Comparison of ENCODE assay signal across 24 mouse cellular contexts in genomic region chr6:60993386-60994108, GRCm38 (mm10).
A peak's percentile ranks its signal among the peaks of the same experiment; 100 is the strongest.
DNase-seq lines count a peak whose midpoint lies in the region; ATAC-seq and TF ChIP-seq lines count a peak whose summit lies in the region.
"Had no signal": no experiment of that assay in that cellular context is flagged by ENCODE, and none has a peak within 500 bp of the region (broad histone marks: within the 10 kb centered on the region; RNA-seq: fewer than 3 reads in every experiment).

No protein-coding gene starts in this region.

- 78% methylated on average over 4 of the region's 4 CpGs for WGBS in kidney, adult 2 months
- 64% methylated on average over 4 of the region's 4 CpGs for WGBS in kidney, embryonic 14.5 days

- no peaks in the 10 kb centered on the region for H3K27me3 ChIP-seq in kidney, adult 2 months (replicated peaks; ENCODE audit: control insufficient read depth, insufficient read depth, low read length)
- no peaks in the 10 kb centered on the region for H3K27me3 ChIP-seq in kidney, embryonic 14.5 days (ENCODE audit: control insufficient read depth, insufficient read depth, low read length)
- H3K27me3 ChIP-seq: CH12.LX; limb, embryonic 15.5 days; liver, embryonic 13.5 days; neural tube, embryonic 15.5 days had no signal

- ATAC-seq in kidney, embryonic 14.5 days (ENCODE audit: low FRiP score, low TSS enrichment), result no peak

- no peak overlapping the region for H3K4me3 ChIP-seq in kidney, adult 2 months (ENCODE audit: insufficient read depth, low read depth, low read length)
- H3K4me3 ChIP-seq in kidney, embryonic 14.5 days (ENCODE audit: low read length), result no peak overlapping the region
- H3K4me3 ChIP-seq: erythroblast, embryonic 14.5 days; limb, embryonic 10.5 days; limb, embryonic 15.5 days; liver, embryonic 13.5 days; neural tube, embryonic 15.5 days had no signal

- no peak overlapping the region for H3K4me2 ChIP-seq in kidney, embryonic 14.5 days (replicated peaks; ENCODE audit: low read depth, low read length)
- H3K4me2 ChIP-seq: limb, embryonic 15.5 days; liver, embryonic 13.5 days had no signal

- H3K36me3 ChIP-seq in kidney, adult 2 months (ENCODE audit: control insufficient read depth, insufficient read depth, low read length), result no peaks in the 10 kb centered on the region
- no peaks in the 10 kb centered on the region for H3K36me3 ChIP-seq in kidney, embryonic 14.5 days (ENCODE audit: control insufficient read depth, insufficient read depth, low read length)
- H3K36me3 ChIP-seq: limb, embryonic 10.5 days; limb, embryonic 15.5 days; liver, embryonic 13.5 days; neural tube, embryonic 15.5 days had no signal

- peak; percentile 14 for DNase-seq in embryo, embryonic 10.5 days (ENCODE audit: low spot score)
- DNase-seq in embryo, embryonic 9.5 days (ENCODE audit: extremely low spot score), result no peak
- no peak for DNase-seq in kidney, adult 2 months
- DNase-seq in ES-CJ7 (ENCODE audit: low read depth, low spot score), result peak; percentile 56
- peak; percentile 36 for DNase-seq in mesoderm, embryonic 11.5 days (ENCODE audit: low read depth, low spot score)
- DNase-seq in right cerebral cortex, postnatal 10 days (ENCODE audit: low spot score in 2 of 2), result no peak
- DNase-seq: adrenal gland, postnatal 10 days; cerebellum, adult 11 months; cerebellum, adult 9-11 months; gastrocnemius, postnatal 10 days; heart, postnatal 4 days; liver, embryonic 13.5 days; lung, adult 2 months; lung, postnatal 10 days; spleen, adult 18-20 months; thymus, postnatal 14 days had no signal

- peak overlapping the region; percentile 56; the same call in 1 of the 2 replicates for H3K27ac ChIP-seq in kidney, adult 2 months (ENCODE audit: insufficient read depth, low read depth, low read length)
- H3K27ac ChIP-seq in kidney, embryonic 14.5 days (ENCODE audit: low read depth, low read length), result no peak overlapping the region
- H3K27ac ChIP-seq: hindbrain, embryonic 14.5 days; limb, embryonic 10.5 days; limb, embryonic 15.5 days; liver, embryonic 13.5 days; macrophage; neural tube, embryonic 15.5 days had no signal

- TF ChIP-seq CTCF in kidney, adult 2 months (conservative IDR thresholded peaks at IDR 0.05; ENCODE audit: insufficient read depth, insufficient read length, low read depth, low read length), result no peak

- H3K9me3 ChIP-seq in kidney, embryonic 14.5 days (ENCODE audit: control insufficient read depth, low read length), result no peaks in the 10 kb centered on the region
- H3K9me3 ChIP-seq: limb, embryonic 10.5 days; limb, embryonic 15.5 days; liver, embryonic 13.5 days; neural tube, embryonic 15.5 days had no signal

- TF ChIP-seq POLR2A in kidney, adult 2 months (IDR thresholded peaks at IDR 0.05; ENCODE audit: low read depth, low read length), result no peak

- no peak overlapping the region for H3K9ac ChIP-seq in kidney, embryonic 14.5 days (ENCODE audit: low read depth, low read length)
- H3K9ac ChIP-seq: hindbrain, embryonic 14.5 days; limb, embryonic 15.5 days; liver, embryonic 13.5 days; neural tube, embryonic 15.5 days had no signal

- H3K4me1 ChIP-seq in kidney, adult 2 months (ENCODE audit: control insufficient read depth, insufficient read depth, low read length), result no peaks in the 10 kb centered on the region
- H3K4me1 ChIP-seq in kidney, embryonic 14.5 days (ENCODE audit: control insufficient read depth, insufficient read depth, low read length), result no peaks in the 10 kb centered on the region
- H3K4me1 ChIP-seq: liver, embryonic 13.5 days had no signal

Comparison
In these comparisons a context has a peak if more than half of its experiments do, and no peak if none do; other contexts are left out.
1. DNase-seq: peak in embryo, embryonic 10.5 days (single experiment), ES-CJ7 (single experiment) and mesoderm, embryonic 11.5 days (single experiment); none in embryo, embryonic 9.5 days (single experiment), kidney, adult 2 months (single experiment) and right cerebral cortex, postnatal 10 days (0 of 2).